Mouse (Mus musculus) gastrocnemius, adult 18-20 months (tissue): ENCODE results near the gene Gstp2. TPM values are rescaled to one million over a fixed set of nuclear protein-coding genes. Genes with fewer than 3 reads are reported as not detected.

Source experiments
- total RNA-seq, 2 experiments: library from RNA; stranded (reverse); gene quantifications; 2 replicates each; pipeline ENCODE4 v1.2.3; 2021

Gene Gstp2
- total RNA-seq, 2 experiments from 2014 or later, result 206 to 226 TPM

Other genes with a start within 250 kb of the Gstp2 start
- gene Chka, start 194.2 kb downstream of the Gstp2 start, total RNA-seq, result 1 to 10 TPM; 1.4 to 3.0 TPM
- gene Tcirg1, start 138.9 kb downstream of the Gstp2 start, total RNA-seq, result 1 to 10 TPM; 2.5 to 4.0 TPM
- 100 to 1,000 TPM; 257 to 270 TPM for gene Ndufs8, start 133.2 kb downstream of the Gstp2 start, total RNA-seq
- under 1 TPM; 0.62 to 0.83 TPM for gene Aldh3b1, start 116.2 kb downstream of the Gstp2 start, total RNA-seq
- 1 to 10 TPM; 3.2 to 5.8 TPM for gene Unc93b1, start 110.8 kb downstream of the Gstp2 start, total RNA-seq
- gene Aldh3b3, start 87.4 kb downstream of the Gstp2 start, total RNA-seq, result not detected
- under 1 TPM; 0.14 to 0.26 TPM for gene Aldh3b2, start 73.7 kb downstream of the Gstp2 start, total RNA-seq
- 1 to 10 TPM; 1.3 to 2.0 TPM for gene Acy3, start 59.5 kb downstream of the Gstp2 start, total RNA-seq
- not detected for gene Tbx10, start 53.3 kb downstream of the Gstp2 start, total RNA-seq
- 10 to 100 TPM; 23.8 to 30.1 TPM for gene Nudt8, start 45.4 kb downstream of the Gstp2 start, total RNA-seq
- gene Gm49405, start 45.4 kb downstream of the Gstp2 start, total RNA-seq, result under 1 TPM; 0.14 to 0.40 TPM
- under 1 TPM; 0.82 to 1.00 TPM for gene Doc2g, start 42.7 kb downstream of the Gstp2 start, total RNA-seq
- gene Ndufv1, start 33.2 kb downstream of the Gstp2 start, total RNA-seq, result 100 to 1,000 TPM; 423 to 466 TPM
- 100 to 1,000 TPM; 480 to 487 TPM for gene Gstp1, start 8.0 kb downstream of the Gstp2 start, total RNA-seq
- gene Gstp3, start 13.5 kb upstream of the Gstp2 start, total RNA-seq, result not detected
- not detected for gene Cabp2, start 35.6 kb upstream of the Gstp2 start, total RNA-seq
- gene Cdk2ap2, start 51.2 kb upstream of the Gstp2 start, total RNA-seq, result 10 to 100 TPM; 18.7 to 19.9 TPM
- 1 to 10 TPM; 2.0 to 3.7 TPM for gene Pitpnm1, start 54.0 kb upstream of the Gstp2 start, total RNA-seq
- 10 to 100 TPM; 82.2 to 84.7 TPM for gene Aip, start 79.8 kb upstream of the Gstp2 start, total RNA-seq
- not detected for gene Gpr152, start 93.8 kb upstream of the Gstp2 start, total RNA-seq
- gene Cabp4, start 98.0 kb upstream of the Gstp2 start, total RNA-seq, result not detected
- 10 to 100 TPM; 11.9 to 13.4 TPM for gene Coro1b, start 102.6 kb upstream of the Gstp2 start, total RNA-seq
- not detected for gene Ptprcap, start 107.6 kb upstream of the Gstp2 start, total RNA-seq
- 10 to 100 TPM; 24.8 to 25.9 TPM for gene Rps6kb2, start 117.3 kb upstream of the Gstp2 start, total RNA-seq
- gene Carns1, start 129.5 kb upstream of the Gstp2 start, total RNA-seq, result 10 to 100 TPM; 21.8 to 30.3 TPM
- 1 to 10 TPM; 5.5 to 5.9 TPM for gene Tbc1d10c, start 145.3 kb upstream of the Gstp2 start, total RNA-seq
- gene Ppp1ca, start 146.0 kb upstream of the Gstp2 start, total RNA-seq, result 100 to 1,000 TPM; 200 to 201 TPM
- 1 to 10 TPM; 2.6 to 2.8 TPM for gene Rad9a, start 155.6 kb upstream of the Gstp2 start, total RNA-seq
- under 1 TPM; 0.34 to 0.47 TPM for gene Clcf1, start 168.2 kb upstream of the Gstp2 start, total RNA-seq
- not detected for gene AC109138.7, start 168.3 kb upstream of the Gstp2 start, total RNA-seq
- 10 to 100 TPM; 16.3 to 17.8 TPM for gene Pold4, start 185.9 kb upstream of the Gstp2 start, total RNA-seq
- gene Ssh3, start 223.2 kb upstream of the Gstp2 start, total RNA-seq, result 1 to 10 TPM; 2.8 to 3.4 TPM
- gene Ankrd13d, start 237.1 kb upstream of the Gstp2 start, total RNA-seq, result under 1 TPM; 0.16 to 0.81 TPM